ENCODE assay signal across 8 mouse cellular contexts in the genomic region with DNA sequence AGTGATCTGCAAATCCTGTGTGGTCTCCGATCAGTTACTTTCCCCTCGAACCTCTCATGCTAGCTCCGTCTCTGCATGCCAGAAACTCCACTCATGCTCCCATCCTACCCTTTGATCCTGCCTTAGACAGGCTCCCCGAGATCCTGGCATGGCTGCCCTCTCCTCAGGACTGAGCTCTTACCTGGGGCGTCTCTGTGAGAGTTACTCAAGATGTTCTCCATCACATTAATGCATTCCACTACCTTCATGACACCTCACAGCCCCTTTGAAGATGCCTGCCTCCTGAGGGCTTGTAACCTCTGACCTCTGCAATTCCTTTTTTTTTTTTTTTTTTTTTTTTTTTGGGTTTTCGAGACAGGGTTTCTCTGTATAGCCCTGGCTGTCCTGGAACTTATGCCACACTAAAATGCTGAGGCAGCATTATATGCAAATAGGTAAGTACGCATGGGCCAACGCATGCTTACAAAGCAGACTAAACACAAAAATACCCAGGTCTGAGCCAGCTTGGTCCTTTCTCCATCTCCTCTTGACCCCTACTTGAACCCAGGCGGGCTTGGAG. TPM values are rescaled to one million over a fixed set of nuclear protein-coding genes. Genes with fewer than 3 reads are reported as not detected.
A peak's percentile ranks its signal among the peaks of the same experiment; 100 is the strongest.
DNase-seq lines count a peak whose midpoint lies in the region; ATAC-seq lines count a peak whose summit lies in the region.

No protein-coding gene starts in this region.

- H3K36me3 ChIP-seq in forebrain, embryonic 12.5 days (replicated peaks): no peaks in the 10 kb centered on the region
- H3K36me3 ChIP-seq in forebrain, embryonic 15.5 days: no peaks in the 10 kb centered on the region
- H3K36me3 ChIP-seq in hindbrain, embryonic 14.5 days (replicated peaks; ENCODE audit: control insufficient read depth, insufficient read depth): no peaks in the 10 kb centered on the region
- no peaks in the 10 kb centered on the region for H3K36me3 ChIP-seq in neural tube, embryonic 11.5 days (ENCODE audit: control insufficient read depth, insufficient read depth, low read length)

- no peaks in the 10 kb centered on the region for H3K9me3 ChIP-seq in forebrain, embryonic 12.5 days
- no peaks in the 10 kb centered on the region for H3K9me3 ChIP-seq in forebrain, embryonic 15.5 days
- no peaks in the 10 kb centered on the region for H3K9me3 ChIP-seq in hindbrain, embryonic 14.5 days (ENCODE audit: control insufficient read depth, low read length)
- no peaks in the 10 kb centered on the region for H3K9me3 ChIP-seq in neural tube, embryonic 11.5 days (ENCODE audit: control insufficient read depth, low read length)

- H3K4me1 ChIP-seq in forebrain, embryonic 12.5 days: peaks cover 18% of the 10 kb centered on the region
- peaks cover 18% of the 10 kb centered on the region for H3K4me1 ChIP-seq in forebrain, embryonic 15.5 days
- peaks cover 16% of the 10 kb centered on the region for H3K4me1 ChIP-seq in hindbrain, embryonic 14.5 days (replicated peaks; ENCODE audit: control insufficient read depth, insufficient read depth, low read length)
- peaks cover 15% of the 10 kb centered on the region for H3K4me1 ChIP-seq in neural tube, embryonic 11.5 days (ENCODE audit: control insufficient read depth, insufficient read depth, low read length)

- WGBS in forebrain, embryonic 12.5 days: 56% methylated on average over 9 of the region's 9 CpGs
- 62% methylated on average over 9 of the region's 9 CpGs for WGBS in forebrain, embryonic 15.5 days
- 51% methylated on average over 9 of the region's 9 CpGs for WGBS in hindbrain, embryonic 14.5 days
- 31% methylated on average over 9 of the region's 9 CpGs for WGBS in neural tube, embryonic 11.5 days

- peak; percentile 12 for DNase-seq in kidney, postnatal 10 days
- DNase-seq in kidney, adult 18-20 months: no peak
- DNase-seq in hindbrain, embryonic 14.5 days (ENCODE audit: low spot score): no peak
- no peak for DNase-seq in neural tube, embryonic 11.5 days (ENCODE audit: low spot score)
- no peak for DNase-seq in frontal cortex, postnatal 36 days (ENCODE audit: low spot score in 2 of 2)
- no peak for DNase-seq in adrenal gland, postnatal 36 days

- peaks cover 57% of the 10 kb centered on the region for H3K27me3 ChIP-seq in forebrain, embryonic 12.5 days
- H3K27me3 ChIP-seq in forebrain, embryonic 15.5 days: peaks cover 33% of the 10 kb centered on the region
- H3K27me3 ChIP-seq in hindbrain, embryonic 14.5 days (ENCODE audit: control insufficient read depth, insufficient read depth, low read length): peaks cover 40% of the 10 kb centered on the region
- peaks cover 19% of the 10 kb centered on the region for H3K27me3 ChIP-seq in neural tube, embryonic 11.5 days (ENCODE audit: control insufficient read depth, insufficient read depth, low read length)

- no peak overlapping the region for H3K9ac ChIP-seq in forebrain, embryonic 12.5 days
- no peak overlapping the region for H3K9ac ChIP-seq in forebrain, embryonic 15.5 days (replicated peaks)
- H3K9ac ChIP-seq in hindbrain, embryonic 14.5 days: no peak overlapping the region
- H3K9ac ChIP-seq in neural tube, embryonic 11.5 days (ENCODE audit: low read length): no peak overlapping the region

- H3K4me3 ChIP-seq in forebrain, embryonic 12.5 days (replicated peaks): no peak overlapping the region
- H3K4me3 ChIP-seq in forebrain, embryonic 15.5 days: no peak overlapping the region
- H3K4me3 ChIP-seq in hindbrain, embryonic 14.5 days (replicated peaks; ENCODE audit: low read length): no peak overlapping the region
- H3K4me3 ChIP-seq in neural tube, embryonic 11.5 days (ENCODE audit: low read depth, low read length): no peak overlapping the region

- H3K4me2 ChIP-seq in forebrain, embryonic 12.5 days: peak overlapping the region; percentile 80; the same call in 1 of the 2 replicates
- H3K4me2 ChIP-seq in forebrain, embryonic 15.5 days (replicated peaks): no peak overlapping the region
- H3K4me2 ChIP-seq in hindbrain, embryonic 14.5 days (replicated peaks): peak overlapping the region; percentile 63; the same call in 1 of the 2 replicates
- no peak overlapping the region for H3K4me2 ChIP-seq in neural tube, embryonic 11.5 days (ENCODE audit: low read depth)

- H3K27ac ChIP-seq in forebrain, embryonic 12.5 days: 0 out of 2 replicates have a peak overlapping the region, but pooled peaks have one; percentile 50
- H3K27ac ChIP-seq in forebrain, embryonic 15.5 days (replicated peaks): no peak overlapping the region
- no peak overlapping the region for H3K27ac ChIP-seq in hindbrain, embryonic 14.5 days
- peak overlapping the region; percentile 73; the same call in 1 of the 2 replicates for H3K27ac ChIP-seq in neural tube, embryonic 11.5 days (ENCODE audit: low read depth, low read length)

- no peak for ATAC-seq in forebrain, embryonic 12.5 days (ENCODE audit: low FRiP score)
- no peak for ATAC-seq in forebrain, embryonic 15.5 days (replicated peaks)
- ATAC-seq in hindbrain, embryonic 14.5 days (ENCODE audit: low FRiP score): no peak
- 0 out of 2 replicates have a peak, but pooled peaks have one; percentile 14 for ATAC-seq in neural tube, embryonic 11.5 days (ENCODE audit: insufficient read depth, low FRiP score, low TSS enrichment)

RNA-seq across cellular contexts. Expression of a gene that starts 0.5 kb away (rescaled TPM):
- polyA plus RNA-seq in forebrain, embryonic 12.5 days (2016; fragmentation: Nextera tagmentation; extraction: Ambion mirVana): 13.1 and 15.9 TPM in 2 replicates
- 9.2 and 10.1 TPM in 2 replicates for polyA plus RNA-seq in forebrain, embryonic 15.5 days (2015; fragmentation: Nextera tagmentation; extraction: Ambion mirVana)
- 13.5 and 19.2 TPM in 2 replicates for polyA plus RNA-seq in hindbrain, embryonic 14.5 days (2014; fragmentation: Nextera tagmentation; extraction: Ambion mirVana)
- 42.5 and 43.4 TPM in 2 replicates for polyA plus RNA-seq in neural tube, embryonic 11.5 days (2014; fragmentation: Nextera tagmentation; extraction: Ambion mirVana)
- total RNA-seq in adrenal gland, postnatal 36 days (2021): 10 to 100 TPM; 24.1 to 29.0 TPM

RNA-seq across cellular contexts. Expression of a gene that starts 16.2 kb away (rescaled TPM):
- 0.96 and 1.5 TPM in 2 replicates for polyA plus RNA-seq in forebrain, embryonic 12.5 days (2016; fragmentation: Nextera tagmentation; extraction: Ambion mirVana)
- polyA plus RNA-seq in forebrain, embryonic 15.5 days (2015; fragmentation: Nextera tagmentation; extraction: Ambion mirVana): 0.86 and 0.88 TPM in 2 replicates
- polyA plus RNA-seq in hindbrain, embryonic 14.5 days (2014; fragmentation: Nextera tagmentation; extraction: Ambion mirVana): 1.1 TPM in 2 replicates
- 2.1 and 2.6 TPM in 2 replicates for polyA plus RNA-seq in neural tube, embryonic 11.5 days (2014; fragmentation: Nextera tagmentation; extraction: Ambion mirVana)
- total RNA-seq in adrenal gland, postnatal 36 days (2021): 1 to 10 TPM; 2.9 to 3.8 TPM

RNA-seq across cellular contexts. Expression of a gene that starts 43.3 kb away (rescaled TPM):
- polyA plus RNA-seq in forebrain, embryonic 12.5 days (2016; fragmentation: Nextera tagmentation; extraction: Ambion mirVana): 42.8 and 48.5 TPM in 2 replicates
- polyA plus RNA-seq in forebrain, embryonic 15.5 days (2015; fragmentation: Nextera tagmentation; extraction: Ambion mirVana): 35.3 and 35.4 TPM in 2 replicates
- polyA plus RNA-seq in hindbrain, embryonic 14.5 days (2014; fragmentation: Nextera tagmentation; extraction: Ambion mirVana): 24.2 and 25.2 TPM in 2 replicates
- 32.5 and 32.8 TPM in 2 replicates for polyA plus RNA-seq in neural tube, embryonic 11.5 days (2014; fragmentation: Nextera tagmentation; extraction: Ambion mirVana)
- 10 to 100 TPM; 52.4 to 63.1 TPM for total RNA-seq in adrenal gland, postnatal 36 days (2021)

RNA-seq across cellular contexts. Expression of a gene that starts 50.6 kb away (rescaled TPM):
- polyA plus RNA-seq in forebrain, embryonic 12.5 days (2016; fragmentation: Nextera tagmentation; extraction: Ambion mirVana): 41.9 and 46.6 TPM in 2 replicates
- polyA plus RNA-seq in forebrain, embryonic 15.5 days (2015; fragmentation: Nextera tagmentation; extraction: Ambion mirVana): 58.9 and 63.8 TPM in 2 replicates
- polyA plus RNA-seq in hindbrain, embryonic 14.5 days (2014; fragmentation: Nextera tagmentation; extraction: Ambion mirVana): 49.1 and 51.2 TPM in 2 replicates
- polyA plus RNA-seq in neural tube, embryonic 11.5 days (2014; fragmentation: Nextera tagmentation; extraction: Ambion mirVana): 39.5 and 42.6 TPM in 2 replicates
- 10 to 100 TPM; 21.8 to 40.1 TPM for total RNA-seq in adrenal gland, postnatal 36 days (2021)

RNA-seq across cellular contexts. Expression of a gene that starts 55.5 kb away (rescaled TPM):
- 284 and 305 TPM in 2 replicates for polyA plus RNA-seq in forebrain, embryonic 12.5 days (2016; fragmentation: Nextera tagmentation; extraction: Ambion mirVana)
- polyA plus RNA-seq in forebrain, embryonic 15.5 days (2015; fragmentation: Nextera tagmentation; extraction: Ambion mirVana): 179 and 185 TPM in 2 replicates
- polyA plus RNA-seq in hindbrain, embryonic 14.5 days (2014; fragmentation: Nextera tagmentation; extraction: Ambion mirVana): 127 and 139 TPM in 2 replicates
- polyA plus RNA-seq in neural tube, embryonic 11.5 days (2014; fragmentation: Nextera tagmentation; extraction: Ambion mirVana): 197 and 217 TPM in 2 replicates
- total RNA-seq in adrenal gland, postnatal 36 days (2021): 100 to 1,000 TPM; 186 to 192 TPM

Comparison
In these comparisons a context has a peak if more than half of its experiments do, and no peak if none do; other contexts are left out.
1. H3K27ac ChIP-seq: peak in forebrain, embryonic 12.5 days (single experiment) and neural tube, embryonic 11.5 days (single experiment); none in forebrain, embryonic 15.5 days (single experiment) and hindbrain, embryonic 14.5 days (single experiment).
2. H3K4me2 ChIP-seq: peak in forebrain, embryonic 12.5 days (single experiment) and hindbrain, embryonic 14.5 days (single experiment); none in forebrain, embryonic 15.5 days (single experiment) and neural tube, embryonic 11.5 days (single experiment).